Mouse (Mus musculus): ENCODE results near the gene Uqcrh.

DNA sequence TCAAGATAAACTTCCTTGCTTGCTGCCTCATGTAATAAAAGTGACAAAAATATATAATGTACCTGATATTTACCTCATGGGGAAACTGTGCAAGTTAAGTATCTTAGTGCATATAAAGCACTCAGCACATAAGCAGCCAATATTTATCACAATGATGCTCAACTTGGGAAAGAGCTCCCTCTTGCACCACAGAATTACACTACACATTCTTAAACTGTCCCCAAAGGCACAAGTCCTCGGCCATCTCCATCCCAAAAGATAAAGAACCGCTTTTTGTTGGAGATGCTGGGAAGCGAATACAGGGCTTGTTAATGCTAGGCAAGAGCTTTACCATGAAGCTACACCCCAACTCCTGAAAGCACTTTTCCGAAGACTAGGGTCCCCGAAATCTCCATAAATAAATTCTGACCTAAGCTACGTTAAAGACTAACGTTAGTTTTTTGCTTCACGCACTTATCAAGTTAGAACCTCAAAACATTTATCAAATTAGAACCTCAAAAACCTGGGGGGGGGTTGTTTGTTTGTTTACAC lies 661 bp downstream of the Uqcrh start:
- TF ChIP-seq POLR2A (IDR thresholded peaks at IDR 0.05; ENCODE audit: low read depth, low read length), result no peak
- no peak for TF ChIP-seq CTCF (IDR thresholded peaks at IDR 0.05; ENCODE audit: extremely low read depth, insufficient read length, insufficient replicate concordance, low read depth, low read length)

Measured in small intestine, adult 2 months (tissue).